Mouse (Mus musculus): ENCODE data around the gene Msh5. TPM values are rescaled to one million over a fixed set of nuclear protein-coding genes. Genes with fewer than 3 reads are reported as not detected.
A peak's percentile ranks its signal among the peaks of the same experiment; 100 is the strongest.

The Msh5 gene
- polyA plus RNA-seq, 1 experiment from 2014 or later = 2.4 TPM

GRCm38 (mm10) chr17:35083929-35084497, 37.5 kb upstream of the Msh5 start:
- no peak overlapping the region for H3K27ac ChIP-seq
- H3K9me3 ChIP-seq (ENCODE audit: control insufficient read depth, low read length) = no peaks in the 10 kb centered on the region
- DNase-seq (ENCODE audit: low spot score) (no peak), ATAC-seq (ENCODE audit: low FRiP score) (no peak)
- H3K27me3 ChIP-seq (ENCODE audit: control insufficient read depth, insufficient read depth, low read length) = no peaks in the 10 kb centered on the region
- 77% methylated on average over 3 of the region's 3 CpGs for WGBS
- no peaks in the 10 kb centered on the region for H3K4me1 ChIP-seq (replicated peaks; ENCODE audit: control insufficient read depth, insufficient read depth, low read length)
- no peak overlapping the region for H3K9ac ChIP-seq
- no peak overlapping the region for H3K4me3 ChIP-seq (replicated peaks; ENCODE audit: low read length)
- no peak overlapping the region for H3K4me2 ChIP-seq (replicated peaks)
- H3K36me3 ChIP-seq (replicated peaks; ENCODE audit: control insufficient read depth, insufficient read depth) = no peaks in the 10 kb centered on the region

- Histone ChIP-seq H3K9ac (no peak overlapping the region), H3K4me3 (replicated peaks; ENCODE audit: low read length) (no peak overlapping the region), H3K4me2 (replicated peaks) (no peak overlapping the region), H3K4me1 (replicated peaks; ENCODE audit: control insufficient read depth, insufficient read depth, low read length) (no peaks in the 10 kb centered on the region), H3K27ac (no peak overlapping the region), H3K9me3 (ENCODE audit: control insufficient read depth, low read length) (no peaks in the 10 kb centered on the region), H3K27me3 (ENCODE audit: control insufficient read depth, insufficient read depth, low read length) (no peaks in the 10 kb centered on the region), H3K36me3 (replicated peaks; ENCODE audit: control insufficient read depth, insufficient read depth) (no peaks in the 10 kb centered on the region)
- WGBS = 86% methylated on average over 16 of the region's 16 CpGs
- no peak for DNase-seq (ENCODE audit: low spot score)
- no peak for ATAC-seq (ENCODE audit: low FRiP score)
Observed at GRCm38 (mm10) chr17:35082841-35083576, 36.5 kb upstream of the Msh5 start.

GRCm38 (mm10) chr17:35080710-35081109, 34.2 kb upstream of the Msh5 start:
- ATAC-seq (ENCODE audit: low FRiP score) (no peak), DNase-seq (ENCODE audit: low spot score) (no peak)

GRCm38 (mm10) chr17:35080248-35080647, 33.7 kb upstream of the Msh5 start:
- no peak for ATAC-seq (ENCODE audit: low FRiP score)
- WGBS = 72% methylated on average over 6 of the region's 6 CpGs
- H3K36me3 ChIP-seq (replicated peaks; ENCODE audit: control insufficient read depth, insufficient read depth) = no peaks in the 10 kb centered on the region

More at GRCm38 (mm10) chr17:35080710-35081109, 34.2 kb upstream of the Msh5 start:
- Histone ChIP-seq H3K9me3 (ENCODE audit: control insufficient read depth, low read length) (no peaks in the 10 kb centered on the region), H3K27me3 (ENCODE audit: control insufficient read depth, insufficient read depth, low read length) (no peaks in the 10 kb centered on the region), H3K36me3 (replicated peaks; ENCODE audit: control insufficient read depth, insufficient read depth) (no peaks in the 10 kb centered on the region), H3K27ac (no peak overlapping the region), H3K4me2 (replicated peaks) (no peak overlapping the region), H3K4me1 (replicated peaks; ENCODE audit: control insufficient read depth, insufficient read depth, low read length) (0 out of 2 replicates have a peak, but pooled peaks cover 5% of the 10 kb centered on the region), H3K9ac (peak overlapping the region; percentile 11; the same call in 1 of the 2 replicates), H3K4me3 (replicated peaks; ENCODE audit: low read length) (no peak overlapping the region)
- WGBS = 66% methylated on average over 4 of the region's 4 CpGs

GRCm38 (mm10) chr17:35079778-35080177, 33.2 kb upstream of the Msh5 start:
- Histone ChIP-seq H3K27me3 (ENCODE audit: control insufficient read depth, insufficient read depth, low read length) (no peaks in the 10 kb centered on the region), H3K27ac (no peak overlapping the region), H3K9me3 (ENCODE audit: control insufficient read depth, low read length) (no peaks in the 10 kb centered on the region), H3K36me3 (replicated peaks; ENCODE audit: control insufficient read depth, insufficient read depth) (no peaks in the 10 kb centered on the region), H3K4me3 (replicated peaks; ENCODE audit: low read length) (no peak overlapping the region), H3K4me1 (replicated peaks; ENCODE audit: control insufficient read depth, insufficient read depth, low read length) (0 out of 2 replicates have a peak, but pooled peaks cover 5% of the 10 kb centered on the region), H3K4me2 (replicated peaks) (no peak overlapping the region), H3K9ac (no peak overlapping the region)
- no peak for DNase-seq (ENCODE audit: low spot score)
- ATAC-seq (ENCODE audit: low FRiP score) = no peak
- 70% methylated on average over 9 of the region's 9 CpGs for WGBS

More at GRCm38 (mm10) chr17:35080248-35080647, 33.7 kb upstream of the Msh5 start:
- DNase-seq (ENCODE audit: low spot score) = no peak
- no peak overlapping the region for H3K4me2 ChIP-seq (replicated peaks)
- no peaks in the 10 kb centered on the region for H3K9me3 ChIP-seq (ENCODE audit: control insufficient read depth, low read length)
- no peak overlapping the region for H3K9ac ChIP-seq
- H3K27ac ChIP-seq = no peak overlapping the region
- H3K4me3 ChIP-seq (replicated peaks; ENCODE audit: low read length) = no peak overlapping the region
- 0 out of 2 replicates have a peak, but pooled peaks cover 5% of the 10 kb centered on the region for H3K4me1 ChIP-seq (replicated peaks; ENCODE audit: control insufficient read depth, insufficient read depth, low read length)
- H3K27me3 ChIP-seq (ENCODE audit: control insufficient read depth, insufficient read depth, low read length) = no peaks in the 10 kb centered on the region

GRCm38 (mm10) chr17:35077786-35078233, 31.3 kb upstream of the Msh5 start, which contains the start of gene Ly6g6d:
Gene Ly6g6d (minus strand): TSS chr17:35078065.
- H3K4me1 ChIP-seq (replicated peaks; ENCODE audit: control insufficient read depth, insufficient read depth, low read length) = 0 out of 2 replicates have a peak, but pooled peaks cover 5% of the 10 kb centered on the region
- H3K36me3 ChIP-seq (replicated peaks; ENCODE audit: control insufficient read depth, insufficient read depth) = no peaks in the 10 kb centered on the region
- no peaks in the 10 kb centered on the region for H3K9me3 ChIP-seq (ENCODE audit: control insufficient read depth, low read length)
- DNase-seq (ENCODE audit: low spot score) = no peak
- no peak within 1 kb of the TSS; the same call in 1 of the 2 replicates for H3K9ac ChIP-seq
- WGBS = 13% methylated on average over 14 of the region's 14 CpGs
- no peaks in the 10 kb centered on the region for H3K27me3 ChIP-seq (ENCODE audit: control insufficient read depth, insufficient read depth, low read length)
- no peak within 1 kb of the TSS for H3K27ac ChIP-seq
- peak within 1 kb of the TSS; percentile 38 for H3K4me2 ChIP-seq (replicated peaks)
- no peak for ATAC-seq (ENCODE audit: low FRiP score)
- H3K4me3 ChIP-seq (replicated peaks; ENCODE audit: low read length) = peak within 1 kb of the TSS; percentile 6; the same call in 1 of the 2 replicates

- H3K4me2 ChIP-seq (replicated peaks) = peak overlapping the region; percentile 38
- no peaks in the 10 kb centered on the region for H3K9me3 ChIP-seq (ENCODE audit: control insufficient read depth, low read length)
- H3K4me1 ChIP-seq (replicated peaks; ENCODE audit: control insufficient read depth, insufficient read depth, low read length) = 0 out of 2 replicates have a peak, but pooled peaks cover 5% of the 10 kb centered on the region
- H3K36me3 ChIP-seq (replicated peaks; ENCODE audit: control insufficient read depth, insufficient read depth) = no peaks in the 10 kb centered on the region
- no peak overlapping the region for H3K27ac ChIP-seq
- H3K9ac ChIP-seq = no peak overlapping the region
- H3K4me3 ChIP-seq (replicated peaks; ENCODE audit: low read length) = 0 out of 2 replicates have a peak overlapping the region, but pooled peaks have one; percentile 6
- WGBS = 67% methylated on average over 2 of the region's 2 CpGs
- ATAC-seq (ENCODE audit: low FRiP score) (no peak), DNase-seq (ENCODE audit: low spot score) (no peak)
- H3K27me3 ChIP-seq (ENCODE audit: control insufficient read depth, insufficient read depth, low read length) = no peaks in the 10 kb centered on the region
Observed at GRCm38 (mm10) chr17:35077285-35077684, 30.7 kb upstream of the Msh5 start.

GRCm38 (mm10) chr17:35076507-35077176, 30.1 kb upstream of the Msh5 start, which contains the start of gene Ly6g6e:
Gene Ly6g6e (plus strand): TSS chr17:35076902.
- 42% methylated on average over 10 of the region's 10 CpGs for WGBS
- Histone ChIP-seq H3K4me1 (replicated peaks; ENCODE audit: control insufficient read depth, insufficient read depth, low read length) (0 out of 2 replicates have a peak, but pooled peaks cover 5% of the 10 kb centered on the region), H3K9me3 (ENCODE audit: control insufficient read depth, low read length) (no peaks in the 10 kb centered on the region), H3K36me3 (replicated peaks; ENCODE audit: control insufficient read depth, insufficient read depth) (no peaks in the 10 kb centered on the region), H3K27me3 (ENCODE audit: control insufficient read depth, insufficient read depth, low read length) (no peaks in the 10 kb centered on the region), H3K4me3 (replicated peaks; ENCODE audit: low read length) (peak within 1 kb of the TSS; percentile 6; the same call in 1 of the 2 replicates), H3K9ac (no peak within 1 kb of the TSS; the same call in 1 of the 2 replicates), H3K27ac (no peak within 1 kb of the TSS), H3K4me2 (replicated peaks) (peak within 1 kb of the TSS; percentile 38)
- ATAC-seq (ENCODE audit: low FRiP score) (no peak), DNase-seq (ENCODE audit: low spot score) (no peak)

GRCm38 (mm10) chr17:35074097-35074496, 27.6 kb upstream of the Msh5 start:
- no peak for DNase-seq (ENCODE audit: low spot score)
- Histone ChIP-seq H3K4me3 (replicated peaks; ENCODE audit: low read length) (no peak overlapping the region), H3K4me1 (replicated peaks; ENCODE audit: control insufficient read depth, insufficient read depth, low read length) (0 out of 2 replicates have a peak, but pooled peaks cover 5% of the 10 kb centered on the region), H3K27ac (no peak overlapping the region), H3K4me2 (replicated peaks) (no peak overlapping the region), H3K27me3 (ENCODE audit: control insufficient read depth, insufficient read depth, low read length) (no peaks in the 10 kb centered on the region), H3K9me3 (ENCODE audit: control insufficient read depth, low read length) (no peaks in the 10 kb centered on the region), H3K9ac (no peak overlapping the region), H3K36me3 (replicated peaks; ENCODE audit: control insufficient read depth, insufficient read depth) (no peaks in the 10 kb centered on the region)
- ATAC-seq (ENCODE audit: low FRiP score) = no peak
- WGBS = 57% methylated on average over 17 of the region's 17 CpGs
